Mouse (Mus musculus) liver (tissue): ENCODE measurements at regions not wholly inside any gene's neighbourhood (a gene's known extent, or its start where the extent isn't known, plus 50 kb on each side); places are given as distances from the start of the nearest gene placed in this dataset.

Experiments
- DNase-seq: peaks from one replicate; pipeline ENCODE4 v3.0.0-alpha.2; 2020; ENCODE audit warnings: mixed read lengths

- peak; percentile 53 for DNase-seq
Observed at GRCm38 (mm10) chr1:161301348-161302075, 50.5 kb upstream of the Prdx6 start.

GRCm38 (mm10) chr1:161306772-161307499 is 55.9 kb upstream of the Prdx6 start:
- no peak for DNase-seq

- DNase-seq, result no peak
Observed at GRCm38 (mm10) chr1:161309269-161309668, 58.2 kb upstream of the Prdx6 start.

- DNase-seq, result no peak
Observed at GRCm38 (mm10) chr1:161314078-161314477, 63.1 kb upstream of the Prdx6 start.

- no peak for DNase-seq
Observed at GRCm38 (mm10) chr1:161321675-161322074, 70.7 kb upstream of the Prdx6 start.

- no peak for DNase-seq
Observed at GRCm38 (mm10) chr1:161329218-161329617, 66.0 kb upstream of the Tnfsf4 start.

GRCm38 (mm10) chr1:161333151-161333550 is 62.1 kb upstream of the Tnfsf4 start:
- DNase-seq, result no peak

GRCm38 (mm10) chr1:161345111-161345510 is 50.1 kb upstream of the Tnfsf4 start:
- no peak for DNase-seq
